Mouse (Mus musculus) left cerebral cortex, adult 8-10 months (tissue): ENCODE results near the gene Ltbr. TPM values are rescaled to one million over a fixed set of nuclear protein-coding genes. Genes with fewer than 3 reads are reported as not detected.
"Not testable (repeated sequence)": the region's sequence is repeated elsewhere in the genome, so short reads cannot be mapped to it uniquely, and the experiment has no call there.

Experiments
- DNase-seq, 2 experiments: peaks; one replicate each; pipeline ENCODE4 v3.0.0; 2022; ENCODE audit warnings: low spot score in 2 of 2
- total RNA-seq, 4 experiments: library from RNA; stranded (reverse); gene quantifications; 2 replicates each; pipeline ENCODE4 v1.2.4; 2022

Gene Ltbr
- total RNA-seq, 4 experiments from 2014 or later, result 7.7 to 11.9 (median 10.3) TPM

GRCm38 (mm10) chr6:125272228-125272785 lies 41.4 kb downstream of the Ltbr start:
- DNase-seq, result no peak

DNA sequence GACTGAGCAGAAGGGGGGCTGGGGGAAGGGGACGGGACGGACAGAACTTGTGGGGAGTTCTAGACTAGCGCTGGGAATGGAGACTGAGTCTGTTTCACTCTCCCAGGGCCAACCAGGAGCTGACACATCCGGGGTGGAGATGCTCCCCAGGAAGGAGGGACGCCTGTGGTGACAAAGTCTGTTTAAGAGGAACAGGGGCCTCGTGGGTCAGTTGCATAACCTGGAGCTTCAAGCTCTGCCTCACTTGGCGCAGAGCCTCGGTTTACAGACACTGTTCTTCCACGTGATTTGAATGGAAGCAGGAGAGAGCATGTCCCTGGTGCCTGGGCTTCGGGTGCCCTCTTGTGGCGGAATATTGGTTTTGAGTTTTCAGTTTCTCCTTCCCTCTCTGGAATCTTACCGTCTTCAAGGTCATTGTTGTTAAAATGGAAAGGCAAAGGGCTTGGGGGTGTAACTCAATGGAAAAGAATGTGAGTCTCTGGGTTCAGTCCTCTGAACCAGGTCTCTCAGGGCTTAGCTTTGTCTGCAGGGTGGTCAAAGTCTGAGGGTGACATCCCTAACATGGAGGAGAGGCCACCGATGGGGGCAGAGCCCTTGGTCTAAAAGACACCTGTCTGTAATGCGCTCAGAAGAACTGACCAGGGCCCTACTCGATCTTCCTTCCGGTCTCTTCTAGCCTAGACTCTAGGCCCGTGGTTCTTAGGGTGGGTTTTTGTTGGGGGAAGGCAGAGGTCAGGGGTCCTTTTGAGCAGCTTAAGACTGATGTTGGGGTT lies 42.0 kb downstream of the Ltbr start:
- DNase-seq, result peak; percentile 75 to 87

- no peak for DNase-seq
These were observed 44.9 kb downstream of the Ltbr start for GRCm38 (mm10) chr6:125268799-125269198.

DNA sequence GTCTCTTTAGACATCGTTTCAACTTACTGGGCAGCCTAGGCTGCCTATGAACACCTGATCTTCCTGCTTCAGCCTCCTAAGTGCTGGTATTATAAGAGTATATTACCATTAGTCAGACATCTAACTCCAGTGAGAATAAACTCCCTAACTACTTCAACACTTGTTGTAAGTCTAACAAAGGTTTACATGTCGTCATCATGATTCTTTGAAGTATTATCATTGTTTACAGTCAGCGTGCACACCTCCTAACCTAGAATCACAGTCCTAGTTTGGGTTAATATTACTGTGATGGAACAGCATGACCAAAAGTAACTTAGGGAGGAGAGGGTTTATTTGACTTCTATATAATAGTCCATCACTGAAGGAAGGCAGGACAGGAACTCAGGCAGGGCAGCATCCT lies 46.2 kb downstream of the Ltbr start:
- no peak for DNase-seq

DNA sequence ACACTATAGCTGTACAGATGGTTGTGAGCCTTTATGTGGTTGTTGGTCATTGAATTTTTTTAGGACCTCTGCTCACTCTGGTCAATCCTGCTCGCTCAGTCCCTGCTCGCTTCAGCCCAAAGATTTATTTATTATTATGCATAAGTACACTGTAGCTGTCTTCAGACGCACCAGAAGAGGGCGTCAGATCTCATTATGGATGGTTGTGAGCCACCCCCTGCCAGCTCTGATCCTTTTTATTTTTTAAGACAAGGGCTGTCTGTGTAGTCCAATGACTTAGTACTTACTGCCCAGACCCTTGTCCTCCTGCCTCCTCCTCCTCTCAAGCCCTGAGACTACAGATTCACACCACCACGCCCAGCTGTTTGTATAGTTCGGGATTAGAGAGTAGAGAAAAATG lies 47.1 kb downstream of the Ltbr start:
- DNase-seq, result not testable (repeated sequence)

- no peak for DNase-seq
These were observed 47.6 kb downstream of the Ltbr start for GRCm38 (mm10) chr6:125266091-125266490.

- DNase-seq, result peak; percentile 12 to 62
These were observed 48.4 kb downstream of the Ltbr start for GRCm38 (mm10) chr6:125265239-125265638.

DNA sequence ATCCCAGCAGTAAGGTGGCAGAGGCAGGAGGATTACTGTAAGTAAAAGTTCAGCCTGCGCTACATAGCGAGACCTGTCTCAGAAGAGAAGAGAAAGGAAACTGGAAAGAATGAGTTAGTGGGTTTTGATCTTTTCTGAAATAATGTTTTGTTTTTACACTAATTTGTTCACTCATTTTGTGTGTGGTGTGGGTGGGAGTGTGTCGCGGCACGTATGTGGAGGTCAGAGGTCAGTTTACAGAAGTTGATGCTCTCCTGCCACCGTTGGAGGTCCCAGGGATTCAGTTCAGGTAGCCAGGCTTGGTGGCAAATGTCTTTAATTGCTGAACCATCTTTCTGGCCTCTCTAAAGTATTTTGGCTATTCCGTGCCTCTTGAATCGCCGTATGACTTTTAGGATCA lies 49.5 kb downstream of the Ltbr start:
- DNase-seq, result no peak

DNA sequence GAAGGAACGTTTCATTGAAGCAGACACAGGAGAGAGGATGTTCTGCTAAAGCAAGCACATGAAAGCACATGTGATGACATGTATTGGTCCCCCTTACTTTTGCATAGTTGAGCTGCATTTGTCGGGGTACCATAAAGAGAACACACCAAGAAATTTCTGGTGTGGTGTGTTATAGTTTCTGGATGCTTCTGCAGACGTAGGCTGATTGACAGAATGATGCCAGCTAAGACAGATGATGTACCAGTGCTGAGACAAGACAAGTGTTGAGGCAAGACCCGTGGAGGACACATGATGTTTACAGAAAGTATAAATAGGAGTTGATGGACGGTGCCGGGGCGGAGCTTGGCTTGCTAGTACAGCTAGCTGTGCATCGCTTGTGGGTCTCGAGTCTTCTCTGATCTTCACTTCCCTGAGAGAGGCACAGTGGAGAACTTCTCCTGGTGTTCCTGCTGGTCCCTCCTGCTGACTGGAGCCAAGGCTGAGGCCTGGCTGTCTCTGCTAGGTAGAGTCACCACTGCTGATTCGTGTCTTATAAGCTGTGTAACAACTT lies 53.6 kb downstream of the Ltbr start:
- DNase-seq, result no peak

Other genes with a start within 250 kb of the Ltbr start
- 1 to 10 TPM in 2 of 4 experiments, under 1 TPM in 2; 0.44 to 1.9 (median 0.82) TPM for gene Lpar5, start 246.0 kb downstream of the Ltbr start, total RNA-seq
- gene Chd4, start 217.9 kb downstream of the Ltbr start, total RNA-seq, result 100 to 1,000 TPM; 161 to 176 (median 173) TPM
- 10 to 100 TPM; 25.4 to 28.2 (median 27.2) TPM for gene Nop2, start 182.0 kb downstream of the Ltbr start, total RNA-seq
- gene Iffo1, start 168.6 kb downstream of the Ltbr start, total RNA-seq, result 10 to 100 TPM; 62.0 to 68.5 (median 66.4) TPM
- gene Gapdh, start 147.4 kb downstream of the Ltbr start, total RNA-seq, result 1,000 to 10,000 TPM; 2,585 to 3,221 (median 2,921) TPM
- 10 to 100 TPM; 25.9 to 32.9 (median 30.5) TPM for gene Ncapd2, start 122.2 kb downstream of the Ltbr start, total RNA-seq
- gene Mrpl51, start 122.1 kb downstream of the Ltbr start, total RNA-seq, result 10 to 100 TPM; 74.9 to 79.0 (median 77.2) TPM
- 100 to 1,000 TPM; 127 to 156 (median 131) TPM for gene Vamp1, start 98.3 kb downstream of the Ltbr start, total RNA-seq
- 1 to 10 TPM; 4.3 to 7.0 (median 6.4) TPM for gene Tapbpl, start 82.0 kb downstream of the Ltbr start, total RNA-seq
- under 1 TPM in 1 of 4 experiments, not detected in 3; 0.32 TPM for gene Cd27, start 76.9 kb downstream of the Ltbr start, total RNA-seq
- not detected for gene Tuba3a, start 27.8 kb downstream of the Ltbr start, total RNA-seq
- 1 to 10 TPM; 2.6 to 3.7 (median 3.1) TPM for gene Scnn1a, start 6.8 kb upstream of the Ltbr start, total RNA-seq
- gene Tnfrsf1a, start 35.5 kb upstream of the Ltbr start, total RNA-seq, result 10 to 100 TPM; 12.8 to 23.2 (median 16.7) TPM
- gene Plekhg6, start 66.9 kb upstream of the Ltbr start, total RNA-seq, result under 1 TPM; 0.28 to 0.71 (median 0.40) TPM
- 100 to 1,000 TPM in 2 of 4 experiments, 10 to 100 TPM in 2; 53.2 to 129 (median 82.7) TPM for gene Cd9, start 180.9 kb upstream of the Ltbr start, total RNA-seq
- 10 to 100 TPM; 16.7 to 22.3 (median 18.8) TPM for gene Vwf, start 232.9 kb upstream of the Ltbr start, total RNA-seq